Mouse (Mus musculus) midbrain, embryonic 15.5 days (tissue): ENCODE results near the gene Otulinl. TPM values are rescaled to one million over a fixed set of nuclear protein-coding genes. Genes with fewer than 3 reads are reported as not detected.
A peak's percentile ranks its signal among the peaks of the same experiment; 100 is the strongest.

ENCODE experiments used
- ATAC-seq: fragments of 200-750 bp; cut with Nextera tagmentation; replicated peaks from 2 replicates; pipeline ENCODE4 v1.8.0; 2017; ENCODE audit warnings: moderate TSS enrichment
- H3K27ac ChIP-seq: fragments of 300-500 bp; sonication (generic); 2 replicates; pipeline ENCODE4 v1.5.1; 2015; ENCODE audit warnings: mild to moderate bottlenecking, inconsistent platforms
- H3K27me3 ChIP-seq: fragments of 300-500 bp; sonication (generic); replicated peaks from 2 replicates; pipeline ENCODE4 v1.6.1; 2015; ENCODE audit warnings: inconsistent platforms
- H3K36me3 ChIP-seq: fragments of 300-500 bp; sonication (generic); replicated peaks from 2 replicates; pipeline ENCODE4 v1.6.1; 2015; ENCODE audit warnings: inconsistent platforms
- H3K4me1 ChIP-seq: fragments of 300-500 bp; sonication (generic); 2 replicates; pipeline ENCODE4 v1.6.1; 2015; ENCODE audit warnings: inconsistent platforms
- H3K4me2 ChIP-seq: fragments of 300-500 bp; sonication (generic); 2 replicates; pipeline ENCODE4 v1.6.1; 2015; ENCODE audit warnings: inconsistent platforms, mild to moderate bottlenecking, moderate library complexity
- H3K4me3 ChIP-seq: fragments of 300-500 bp; sonication (generic); 2 replicates; pipeline ENCODE4 v1.5.1; 2015; ENCODE audit warnings: mild to moderate bottlenecking, inconsistent platforms
- H3K9ac ChIP-seq: fragments of 300-500 bp; sonication (generic); 2 replicates; pipeline ENCODE4 v1.6.1; 2015; ENCODE audit warnings: mild to moderate bottlenecking, inconsistent platforms
- H3K9me3 ChIP-seq: fragments of 300-500 bp; sonication (generic); 2 replicates; pipeline ENCODE4 v1.6.1; 2016; ENCODE audit warnings: inconsistent platforms
- WGBS: fragments of 180-500 bp; shearing (Covaris S2); methylation state at CpG from one replicate; pipeline ENCODE4 v1.1.7; 2015; ENCODE audit warnings: mixed read lengths; 5-methylcytosine and 5-hydroxymethylcytosine counted together
- polyA plus RNA-seq: library from polyadenylated mRNA; unstranded; fragments of >200 nt; fragmentation: Nextera tagmentation; extraction: Ambion mirVana; gene quantifications from 2 replicates; pipeline ENCODE4 v1.2.1, GENCODE M21; 2015

Gene Otulinl
- polyA plus RNA-seq, 1 experiment from 2014 or later = 13.3 TPM

DNA sequence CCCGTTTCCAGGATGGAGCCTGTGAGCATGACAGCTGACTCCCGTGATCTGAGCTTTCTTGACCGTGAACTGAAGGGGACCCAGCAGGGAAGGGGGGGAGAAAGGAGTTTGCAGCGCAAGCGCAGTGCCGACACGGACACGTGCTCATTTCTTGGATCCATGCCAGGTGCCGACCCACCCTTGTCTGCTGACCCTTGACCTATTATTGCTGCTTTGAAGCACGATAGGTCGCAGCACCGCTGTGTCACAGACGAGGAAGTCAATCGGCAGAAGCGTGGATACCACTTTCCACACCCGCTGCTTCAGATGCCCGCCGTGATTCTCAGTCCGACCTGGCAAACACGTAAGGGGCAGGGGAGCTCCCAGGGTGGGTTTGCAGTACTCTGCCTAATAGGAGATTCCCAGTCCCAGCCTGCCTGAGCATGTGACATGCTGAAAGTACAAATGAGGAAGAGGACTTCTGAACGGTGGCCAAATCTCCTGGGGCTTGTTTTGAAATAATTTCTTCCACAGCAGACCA is 15.9 kb downstream of the Otulinl start:
- Histone ChIP-seq H3K36me3 (no peaks in the 10 kb centered on the region), H3K27ac (no peak overlapping the region), H3K9me3 (no peaks in the 10 kb centered on the region), H3K9ac (no peak overlapping the region; the same call in 1 of the 2 replicates), H3K4me3 (peak overlapping the region; percentile 21; the same call in 1 of the 2 replicates), H3K4me2 (peak overlapping the region; percentile 46), H3K27me3 (no peaks in the 10 kb centered on the region), H3K4me1 (no peaks in the 10 kb centered on the region)
- 46% methylated on average over 21 of the region's 21 CpGs for WGBS
- peak; percentile 67; the same call in 1 of the 2 replicates for ATAC-seq

DNA sequence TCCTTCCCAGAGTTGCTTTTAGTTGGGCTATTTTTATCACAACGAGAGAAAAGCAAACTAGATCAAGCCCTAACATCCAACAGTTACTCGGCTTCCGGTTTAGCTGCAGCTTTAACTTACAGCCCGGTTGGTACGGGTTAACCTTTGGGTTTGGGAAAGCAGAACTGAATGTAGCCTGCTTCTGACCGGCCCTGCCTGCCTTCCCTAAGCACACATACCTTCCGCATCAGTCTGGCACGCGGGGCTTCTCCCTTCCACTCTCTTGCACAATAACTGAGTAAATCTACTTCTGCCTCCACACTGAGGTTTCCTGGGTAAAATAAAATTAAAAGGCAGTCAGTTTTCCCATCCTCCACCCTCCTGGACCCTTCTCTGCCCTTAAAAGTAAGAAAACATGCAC is 17.3 kb downstream of the Otulinl start:
- H3K4me2 ChIP-seq = no peak overlapping the region
- H3K9ac ChIP-seq = no peak overlapping the region
- no peak for ATAC-seq
- WGBS = 93% methylated on average over 9 of the region's 9 CpGs
- no peaks in the 10 kb centered on the region for H3K27me3 ChIP-seq
- H3K4me1 ChIP-seq = no peaks in the 10 kb centered on the region
- H3K27ac ChIP-seq = no peak overlapping the region
- no peak overlapping the region for H3K4me3 ChIP-seq
- no peaks in the 10 kb centered on the region for H3K36me3 ChIP-seq
- H3K9me3 ChIP-seq = no peaks in the 10 kb centered on the region

GRCm38 (mm10) chr15:27662699-27663098 is 18.7 kb downstream of the Otulinl start:
- no peaks in the 10 kb centered on the region for H3K9me3 ChIP-seq
- no peak overlapping the region for H3K9ac ChIP-seq
- no peak overlapping the region for H3K4me2 ChIP-seq
- H3K36me3 ChIP-seq = no peaks in the 10 kb centered on the region
- 62% methylated on average over 1 of the region's 1 CpGs for WGBS
- no peak for ATAC-seq
- H3K4me3 ChIP-seq = no peak overlapping the region
- no peaks in the 10 kb centered on the region for H3K27me3 ChIP-seq
- no peaks in the 10 kb centered on the region for H3K4me1 ChIP-seq
- H3K27ac ChIP-seq = no peak overlapping the region

DNA sequence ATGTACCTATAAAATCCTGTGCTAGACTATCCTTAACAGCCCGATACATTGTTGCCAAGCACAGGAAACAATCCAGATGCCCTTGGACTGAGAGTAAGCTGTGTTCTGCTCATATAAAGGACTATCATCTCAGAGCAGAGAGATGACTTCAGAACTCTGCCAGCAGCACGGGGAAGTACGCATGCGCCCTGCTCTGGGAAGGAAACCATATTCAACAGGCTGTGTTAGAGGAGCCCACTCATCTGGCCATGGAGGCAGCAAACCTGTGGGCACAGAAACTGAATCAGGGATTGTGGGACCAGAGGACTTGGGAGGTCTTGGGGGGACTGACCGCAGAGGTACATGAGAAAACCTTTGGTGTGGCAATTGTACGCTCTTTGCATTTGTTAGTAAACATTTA is 19.7 kb downstream of the Otulinl start:
- Histone ChIP-seq H3K36me3 (no peaks in the 10 kb centered on the region), H3K27ac (no peak overlapping the region), H3K9me3 (no peaks in the 10 kb centered on the region), H3K4me2 (no peak overlapping the region), H3K27me3 (no peaks in the 10 kb centered on the region), H3K9ac (no peak overlapping the region), H3K4me1 (no peaks in the 10 kb centered on the region), H3K4me3 (no peak overlapping the region)
- no peak for ATAC-seq
- WGBS = 94% methylated on average over 6 of the region's 6 CpGs

DNA sequence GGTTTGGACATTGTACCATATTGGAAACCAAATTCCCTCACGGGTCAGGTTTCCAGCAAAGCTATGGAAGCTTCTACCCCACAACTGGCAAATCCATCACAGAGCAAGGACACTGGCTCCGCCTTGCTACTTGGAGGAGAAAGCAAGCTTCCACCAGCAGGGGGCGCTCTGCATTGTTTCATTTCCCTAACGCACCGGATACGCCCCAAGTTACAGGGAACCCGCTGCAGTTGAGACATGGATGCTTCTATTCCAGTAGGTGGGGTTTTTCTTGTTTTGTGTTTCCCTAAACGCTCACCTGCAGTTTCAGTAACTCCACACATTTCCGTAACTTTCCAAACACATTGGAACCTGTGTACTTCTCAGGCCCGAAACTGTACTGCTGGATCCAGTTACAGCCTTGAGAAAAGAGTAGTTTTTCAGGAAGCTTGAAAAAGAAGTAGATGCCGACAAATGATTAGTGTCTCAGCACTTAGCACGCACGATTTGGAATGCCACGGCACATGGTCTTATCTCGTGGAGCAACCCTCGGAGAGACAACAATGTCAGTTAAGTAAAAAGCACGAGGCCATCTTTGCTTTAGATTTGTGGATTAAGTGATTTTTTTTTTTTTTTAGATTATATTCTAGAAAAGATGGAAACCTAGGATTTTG is 21.7 kb downstream of the Otulinl start:
- no peak overlapping the region for H3K4me3 ChIP-seq
- H3K9me3 ChIP-seq = no peaks in the 10 kb centered on the region
- ATAC-seq = peak; percentile 83
- H3K36me3 ChIP-seq = no peaks in the 10 kb centered on the region
- H3K4me2 ChIP-seq = no peak overlapping the region
- 42% methylated on average over 17 of the region's 17 CpGs for WGBS
- H3K27ac ChIP-seq = no peak overlapping the region
- no peaks in the 10 kb centered on the region for H3K4me1 ChIP-seq
- H3K9ac ChIP-seq = no peak overlapping the region
- H3K27me3 ChIP-seq = no peaks in the 10 kb centered on the region

DNA sequence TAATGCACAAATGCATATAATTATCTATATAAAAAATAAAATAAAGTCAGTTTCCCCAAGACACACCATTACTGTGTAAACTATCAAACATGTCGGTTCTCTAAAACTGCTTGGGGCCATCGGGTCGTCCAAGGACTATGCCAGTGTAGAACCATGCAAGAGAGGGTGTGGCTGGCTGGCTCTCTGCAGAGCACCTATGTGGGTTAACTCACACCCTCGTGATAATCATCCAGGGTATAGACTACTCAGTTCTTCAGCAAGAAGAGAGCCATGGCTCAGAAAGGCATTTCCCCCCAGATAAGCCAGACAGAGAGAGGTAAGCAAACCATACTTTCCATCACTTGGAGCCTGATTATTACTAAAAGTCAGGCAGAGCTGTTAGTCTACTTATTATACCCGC is 22.2 kb downstream of the Otulinl start:
- peak; percentile 48; the same call in 1 of the 2 replicates for ATAC-seq
- no peak overlapping the region for H3K4me3 ChIP-seq
- no peak overlapping the region for H3K4me2 ChIP-seq
- no peaks in the 10 kb centered on the region for H3K27me3 ChIP-seq
- H3K36me3 ChIP-seq = no peaks in the 10 kb centered on the region
- H3K9me3 ChIP-seq = no peaks in the 10 kb centered on the region
- H3K27ac ChIP-seq = no peak overlapping the region
- H3K4me1 ChIP-seq = no peaks in the 10 kb centered on the region
- H3K9ac ChIP-seq = no peak overlapping the region
- WGBS = 84% methylated on average over 5 of the region's 5 CpGs

DNA sequence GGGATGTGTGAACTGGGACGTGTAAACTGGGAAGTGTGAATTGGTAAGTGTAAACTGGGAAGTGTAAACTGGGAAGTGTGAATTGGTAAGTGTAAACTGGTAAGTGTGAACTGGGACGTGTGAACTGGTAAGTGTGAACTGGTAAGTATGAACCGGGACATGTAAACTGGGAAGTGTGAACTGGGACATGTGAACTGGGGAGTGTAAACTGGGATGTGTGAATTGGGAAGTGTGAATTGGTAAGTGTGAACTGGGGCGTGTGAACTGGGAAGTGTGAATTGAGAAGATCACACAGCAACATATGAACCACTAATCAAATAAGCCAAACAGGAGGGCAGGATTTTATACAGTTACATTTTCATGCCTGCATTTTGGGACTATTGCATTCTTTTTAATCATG is 23.0 kb downstream of the Otulinl start:
- Histone ChIP-seq H3K36me3 (no peaks in the 10 kb centered on the region), H3K27me3 (no peaks in the 10 kb centered on the region), H3K4me3 (no peak overlapping the region), H3K4me2 (no peak overlapping the region), H3K9ac (no peak overlapping the region), H3K4me1 (no peaks in the 10 kb centered on the region), H3K9me3 (no peaks in the 10 kb centered on the region), H3K27ac (no peak overlapping the region)
- no peak for ATAC-seq
- 95% methylated on average over 4 of the region's 4 CpGs for WGBS

DNA sequence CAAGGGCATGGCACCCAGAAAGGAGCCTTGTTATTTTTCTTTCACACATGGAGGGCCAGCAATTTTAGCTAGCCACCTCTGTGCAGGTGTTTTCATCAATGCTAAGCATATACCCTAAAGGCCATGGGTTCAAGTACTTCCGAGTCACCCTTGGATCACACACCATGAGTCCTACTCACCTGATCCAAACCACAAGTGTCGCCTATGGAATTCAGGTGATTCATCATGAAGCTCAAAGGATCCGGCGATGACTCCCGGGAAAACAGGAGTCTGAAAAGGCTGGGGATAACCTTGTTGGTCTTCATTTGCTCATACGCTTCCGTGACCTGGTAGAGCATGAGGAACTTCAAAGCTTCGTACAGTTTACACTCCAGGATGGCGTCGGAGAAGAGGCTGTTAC is 23.5 kb downstream of the Otulinl start:
- no peak for ATAC-seq
- 95% methylated on average over 10 of the region's 10 CpGs for WGBS
- H3K4me3 ChIP-seq = no peak overlapping the region
- H3K9ac ChIP-seq = no peak overlapping the region
- H3K4me1 ChIP-seq = no peaks in the 10 kb centered on the region
- no peaks in the 10 kb centered on the region for H3K9me3 ChIP-seq
- H3K27me3 ChIP-seq = no peaks in the 10 kb centered on the region
- no peak overlapping the region for H3K4me2 ChIP-seq
- no peak overlapping the region for H3K27ac ChIP-seq
- no peaks in the 10 kb centered on the region for H3K36me3 ChIP-seq

- Histone ChIP-seq H3K27ac (no peak overlapping the region), H3K36me3 (no peaks in the 10 kb centered on the region), H3K4me2 (no peak overlapping the region), H3K4me3 (no peak overlapping the region), H3K9me3 (no peaks in the 10 kb centered on the region), H3K9ac (no peak overlapping the region), H3K27me3 (no peaks in the 10 kb centered on the region), H3K4me1 (no peaks in the 10 kb centered on the region)
- no peak for ATAC-seq
- 86% methylated on average over 9 of the region's 9 CpGs for WGBS
These were observed 24.8 kb downstream of the Otulinl start for GRCm38 (mm10) chr15:27656626-27657025.

- no peaks in the 10 kb centered on the region for H3K4me1 ChIP-seq
- no peaks in the 10 kb centered on the region for H3K36me3 ChIP-seq
- no peak overlapping the region for H3K27ac ChIP-seq
- H3K9me3 ChIP-seq = no peaks in the 10 kb centered on the region
- H3K4me2 ChIP-seq = no peak overlapping the region
- no peak overlapping the region for H3K9ac ChIP-seq
- no peak for ATAC-seq
- H3K27me3 ChIP-seq = no peaks in the 10 kb centered on the region
- no peak overlapping the region for H3K4me3 ChIP-seq
- 21% methylated on average over 5 of the region's 5 CpGs for WGBS
These were observed 26.4 kb downstream of the Otulinl start for GRCm38 (mm10) chr15:27655015-27655414.

DNA sequence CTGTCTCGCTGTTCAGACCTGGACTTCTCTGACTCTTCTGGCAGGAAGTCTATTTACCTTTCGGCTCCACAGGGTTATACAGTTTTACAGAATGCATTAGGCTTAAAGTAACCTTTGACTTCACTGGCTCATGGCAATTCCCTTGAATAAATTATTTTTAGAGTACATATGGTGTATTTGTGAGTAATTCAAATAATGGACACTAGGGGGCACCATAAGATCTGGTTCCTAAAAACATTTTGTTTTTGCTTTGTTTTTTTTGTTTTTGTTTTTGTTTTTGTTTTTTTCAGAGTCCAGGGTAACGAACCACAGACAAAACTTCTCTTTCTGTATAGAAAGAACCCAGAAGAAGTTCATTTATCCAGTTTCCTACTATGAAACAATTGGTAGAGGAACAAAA is 33.7 kb downstream of the Otulinl start:
- WGBS = 49% methylated on average over 3 of the region's 3 CpGs
- Histone ChIP-seq H3K4me3 (no peak overlapping the region), H3K36me3 (no peaks in the 10 kb centered on the region), H3K4me1 (no peaks in the 10 kb centered on the region), H3K27me3 (no peaks in the 10 kb centered on the region), H3K4me2 (no peak overlapping the region), H3K9me3 (no peaks in the 10 kb centered on the region), H3K9ac (no peak overlapping the region), H3K27ac (no peak overlapping the region)
- ATAC-seq = 0 out of 2 replicates have a peak, but pooled peaks have one; percentile 48

DNA sequence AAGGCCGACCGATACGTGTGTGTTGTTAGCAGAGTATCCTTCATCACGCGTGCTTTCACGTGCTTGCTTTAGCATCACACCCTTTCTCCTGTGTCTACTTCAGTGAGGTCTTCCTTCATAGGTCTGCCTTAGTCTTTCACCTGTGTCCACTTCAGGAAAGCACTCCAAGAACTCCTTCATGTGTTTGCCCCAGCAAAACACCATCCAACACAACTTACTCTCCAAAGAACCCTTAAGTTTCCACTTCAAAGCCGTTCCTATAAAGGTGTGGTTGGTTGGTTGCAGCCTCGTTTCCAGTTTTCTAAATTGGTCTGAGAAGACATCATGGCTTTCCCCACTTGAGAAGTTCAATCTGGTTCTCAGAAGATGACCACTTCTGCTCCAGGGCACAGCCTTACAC is 34.7 kb downstream of the Otulinl start:
- Histone ChIP-seq H3K9me3 (no peaks in the 10 kb centered on the region), H3K36me3 (no peaks in the 10 kb centered on the region), H3K27me3 (no peaks in the 10 kb centered on the region), H3K27ac (no peak overlapping the region), H3K4me2 (no peak overlapping the region), H3K9ac (no peak overlapping the region), H3K4me1 (no peaks in the 10 kb centered on the region), H3K4me3 (no peak overlapping the region)
- ATAC-seq = no peak
- 94% methylated on average over 8 of the region's 8 CpGs for WGBS

DNA sequence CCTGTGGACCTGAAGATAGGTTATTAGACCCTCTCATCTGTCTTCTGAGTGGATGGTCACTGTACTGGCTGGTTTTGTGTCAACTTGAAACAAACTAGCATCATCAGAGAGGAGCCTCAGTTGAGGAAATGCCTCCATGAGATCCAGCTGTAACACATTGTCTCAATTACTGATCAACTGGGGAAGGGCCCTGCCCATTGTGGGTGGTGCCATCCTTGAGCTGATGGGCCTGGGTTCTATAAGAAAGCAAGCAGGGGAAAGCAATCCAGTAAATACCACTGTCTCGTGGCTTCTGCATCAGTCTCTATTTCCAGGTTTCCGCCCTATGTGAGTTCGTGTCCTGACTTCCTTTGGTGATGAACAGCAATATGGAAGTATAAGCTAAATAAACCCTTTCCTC is 36.1 kb downstream of the Otulinl start:
- Histone ChIP-seq H3K36me3 (no peaks in the 10 kb centered on the region), H3K4me1 (no peaks in the 10 kb centered on the region), H3K9me3 (no peaks in the 10 kb centered on the region), H3K9ac (no peak overlapping the region), H3K27ac (no peak overlapping the region), H3K27me3 (no peaks in the 10 kb centered on the region), H3K4me3 (no peak overlapping the region), H3K4me2 (no peak overlapping the region)
- 98% methylated on average over 3 of the region's 3 CpGs for WGBS
- no peak for ATAC-seq
